Mouse (Mus musculus) myocyte (in vitro differentiated cells): ENCODE data around the gene Mbnl1. TPM values are rescaled to one million over a fixed set of nuclear protein-coding genes. Genes with fewer than 3 reads are reported as not detected.

Experiments used
- H3K27me3 ChIP-seq: one replicate; pipeline ENCODE4 v1.6.1; 2011; ENCODE audit not compliant: control insufficient read depth, insufficient read depth, insufficient read length
- H3K36me3 ChIP-seq: one replicate; pipeline ENCODE4 v1.6.1; 2011; ENCODE audit not compliant: control insufficient read depth, insufficient read depth
- H3K4me2 ChIP-seq: one replicate; pipeline ENCODE4 v1.6.1; 2011; ENCODE audit warnings: low read depth, control low read depth
- H3K4me3 ChIP-seq: one replicate; pipeline ENCODE4 v1.5.1; 2011; ENCODE audit warnings: mild to moderate bottlenecking, control low read depth, moderate library complexity
- H3K79me2 ChIP-seq: one replicate; pipeline ENCODE4 v1.6.1; 2011; ENCODE audit not compliant: control insufficient read depth, insufficient read depth
- H3ac ChIP-seq: one replicate; pipeline ENCODE4 v1.6.1; 2011; ENCODE audit not compliant: control insufficient read depth, insufficient read length
- CEBPB ChIP-seq: IDR thresholded peaks from 2 replicates; pipeline ENCODE4 v1.6.1; 2011; ENCODE audit warnings: mild to moderate bottlenecking, moderate library complexity; ENCODE audit not compliant: poor library complexity, insufficient read depth, severe bottlenecking
- E2F4 ChIP-seq: IDR thresholded peaks from one replicate; pipeline ENCODE4 v1.6.1; 2011; ENCODE audit warnings: mild to moderate bottlenecking, control low read depth, moderate library complexity; ENCODE audit not compliant: insufficient read depth
- MAX ChIP-seq: IDR thresholded peaks from one replicate; pipeline ENCODE4 v1.6.1; 2011; ENCODE audit warnings: low read depth, mild to moderate bottlenecking, control low read depth
- MYOD1 ChIP-seq, 3 experiments: IDR thresholded peaks; one replicate each; pipeline ENCODE4 v1.6.1; 2011; ENCODE audit warnings: control low read depth in 2 of 3, low read depth in 2 of 3, mild to moderate bottlenecking in 2 of 3, moderate library complexity in 1 of 3; ENCODE audit not compliant: insufficient read length in 2 of 3, control insufficient read depth in 1 of 3
- MYOG ChIP-seq, 3 experiments: IDR thresholded peaks; one replicate each; pipeline ENCODE4 v1.6.1; 2011; ENCODE audit warnings: control low read depth in 2 of 3, low read depth in 2 of 3, mild to moderate bottlenecking in 2 of 3; ENCODE audit not compliant: insufficient read length in 2 of 3, control insufficient read depth in 1 of 3, insufficient read depth in 1 of 3
- POLR2A ChIP-seq: IDR thresholded peaks from one replicate; pipeline ENCODE4 v1.6.1; 2011; ENCODE audit warnings: low read depth, mild to moderate bottlenecking, control low read depth, moderate library complexity; ENCODE audit not compliant: insufficient read length
- POLR2AphosphoS2 ChIP-seq: IDR thresholded peaks from one replicate; pipeline ENCODE4 v1.6.1; 2011; ENCODE audit warnings: low read depth, control low read depth; ENCODE audit not compliant: insufficient read length
- REST ChIP-seq: IDR thresholded peaks from one replicate; pipeline ENCODE4 v1.6.1; 2011; ENCODE audit warnings: mild to moderate bottlenecking, control low read depth, moderate library complexity; ENCODE audit not compliant: insufficient read depth, insufficient read length
- SRF ChIP-seq: IDR thresholded peaks from one replicate; pipeline ENCODE4 v1.6.1; 2011; ENCODE audit warnings: low read depth; ENCODE audit not compliant: control insufficient read depth, insufficient read length
- TCF12 ChIP-seq: IDR thresholded peaks from one replicate; pipeline ENCODE4 v1.6.1; 2011; ENCODE audit warnings: mild to moderate bottlenecking, control low read depth; ENCODE audit not compliant: poor library complexity, insufficient read depth, severe bottlenecking
- TCF3 ChIP-seq: IDR thresholded peaks from one replicate; pipeline ENCODE4 v1.6.1; 2011; ENCODE audit warnings: low read depth, control low read depth; ENCODE audit not compliant: insufficient read length
- USF1 ChIP-seq: IDR thresholded peaks from one replicate; pipeline ENCODE4 v1.6.1; 2011; ENCODE audit warnings: low read depth, mild to moderate bottlenecking, control low read depth, moderate library complexity
- polyA plus RNA-seq: library from polyadenylated mRNA; unstranded; fragments of >200 nt; fragmentation: generic; extraction: Trizol; gene quantifications from one replicate; pipeline ENCODE4 v1.2.1, GENCODE M21; 2012; ENCODE audit warnings: missing spikeins

Gene Mbnl1
- polyA plus RNA-seq, 1 experiment: 24.7 TPM

GRCm38 (mm10) chr3:60507979-60508378 is 35.3 kb downstream of the Mbnl1 start:
- Histone ChIP-seq H3K27me3 (no peaks in the 10 kb centered on the region), H3K4me3 (no peak overlapping the region), H3K4me2 (no peak overlapping the region), H3ac (no peak overlapping the region), H3K79me2 (peaks cover 100% of the 10 kb centered on the region), H3K36me3 (no peaks in the 10 kb centered on the region)
- TF ChIP-seq MAX (no peak), USF1 (no peak)

DNA sequence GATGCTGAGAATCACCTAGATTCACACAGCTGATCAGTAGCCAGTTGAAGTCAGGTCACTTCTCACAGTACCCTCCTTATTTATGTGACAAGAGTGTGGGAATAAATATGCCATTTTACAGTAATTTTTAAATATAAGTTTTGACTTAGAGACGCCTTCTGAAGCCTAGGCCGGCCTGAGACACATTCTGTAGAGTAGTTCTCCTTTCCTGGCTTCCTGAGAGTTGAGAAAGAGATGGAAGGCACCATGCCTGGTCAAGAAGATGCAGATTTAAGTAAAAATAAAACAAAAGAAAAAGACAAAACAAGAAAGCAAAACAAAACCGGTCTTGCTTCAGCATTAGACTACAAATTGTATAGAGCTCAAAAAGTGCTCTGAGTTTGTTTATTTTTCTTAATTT is 38.6 kb downstream of the Mbnl1 start:
- no peaks in the 10 kb centered on the region for H3K36me3 ChIP-seq
- H3K4me2 ChIP-seq: no peak overlapping the region
- no peaks in the 10 kb centered on the region for H3K27me3 ChIP-seq
- H3ac ChIP-seq: no peak overlapping the region
- TF ChIP-seq SRF: no peak
- no peak overlapping the region for H3K4me3 ChIP-seq
- H3K79me2 ChIP-seq: peaks cover 100% of the 10 kb centered on the region

DNA sequence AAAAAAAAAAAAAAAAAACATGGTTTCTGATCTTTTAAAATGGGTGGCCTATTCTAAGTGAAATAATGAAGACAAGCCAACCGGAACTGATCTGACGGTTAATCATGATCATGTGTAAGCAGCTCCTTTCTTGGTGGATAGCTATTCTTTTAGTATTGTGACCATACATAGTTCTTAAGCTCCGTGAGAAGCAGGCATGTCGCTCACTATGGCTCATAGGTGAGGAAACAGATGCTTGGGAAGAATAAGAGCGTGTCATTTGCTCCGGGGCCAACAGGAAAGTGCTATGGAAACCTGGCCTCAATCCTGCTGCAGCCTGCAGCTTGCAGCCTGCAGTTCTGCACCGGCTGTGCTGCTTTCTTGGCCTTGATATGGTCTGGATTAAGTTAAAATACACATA is 40.7 kb downstream of the Mbnl1 start:
- no peaks in the 10 kb centered on the region for H3K36me3 ChIP-seq
- TF ChIP-seq MYOG (IDR thresholded peaks at IDR 0.05; ENCODE audit: control insufficient read depth in 1 of 3, insufficient read depth in 1 of 3, insufficient read length in 2 of 3, low read depth in 2 of 3) (no peak), POLR2AphosphoS2 (no peak), MAX (no peak)
- H3K4me2 ChIP-seq: peak overlapping the region; percentile 7
- no peaks in the 10 kb centered on the region for H3K27me3 ChIP-seq
- H3K79me2 ChIP-seq: peaks cover 100% of the 10 kb centered on the region
- H3ac ChIP-seq: no peak overlapping the region
- no peak overlapping the region for H3K4me3 ChIP-seq

DNA sequence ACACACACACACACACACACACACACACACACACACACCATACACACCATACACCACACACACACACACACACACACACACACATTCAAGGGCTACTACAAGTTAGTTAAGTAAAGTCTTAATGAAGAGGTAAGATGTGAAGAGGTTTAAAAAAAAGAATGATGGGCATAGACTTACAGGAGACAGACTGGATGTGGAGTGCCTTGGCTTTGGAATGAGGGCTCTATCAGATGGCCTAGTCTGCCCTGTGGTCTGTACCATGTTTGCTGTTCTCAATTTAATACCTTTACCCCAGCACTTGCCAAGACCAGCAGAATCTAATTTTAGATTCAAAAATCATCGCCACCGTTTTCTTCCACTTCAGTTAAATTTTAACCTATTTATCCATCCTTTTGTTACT is 41.1 kb downstream of the Mbnl1 start:
- TF ChIP-seq MAX (no peak), MYOG (IDR thresholded peaks at IDR 0.05; ENCODE audit: control insufficient read depth in 1 of 3, insufficient read depth in 1 of 3, insufficient read length in 2 of 3, low read depth in 2 of 3) (no peak), TCF12 (no peak), REST (no peak), POLR2A (no peak), TCF3 (no peak), USF1 (no peak), MYOD1 (IDR thresholded peaks at IDR 0.05; ENCODE audit: control insufficient read depth in 1 of 3, insufficient read length in 2 of 3, low read depth in 2 of 3) (no peak), CEBPB (no peak), SRF (no peak), E2F4 (no peak), POLR2AphosphoS2 (no peak)
- no peaks in the 10 kb centered on the region for H3K36me3 ChIP-seq
- peaks cover 100% of the 10 kb centered on the region for H3K79me2 ChIP-seq
- H3K4me2 ChIP-seq: peak overlapping the region; percentile 7
- H3K27me3 ChIP-seq: no peaks in the 10 kb centered on the region
- no peak overlapping the region for H3K4me3 ChIP-seq
- H3ac ChIP-seq: no peak overlapping the region

- peaks cover 100% of the 10 kb centered on the region for H3K79me2 ChIP-seq
- H3K27me3 ChIP-seq: no peaks in the 10 kb centered on the region
- no peak overlapping the region for H3K4me3 ChIP-seq
- H3K4me2 ChIP-seq: no peak overlapping the region
- no peaks in the 10 kb centered on the region for H3K36me3 ChIP-seq
- no peak for TF ChIP-seq TCF3
- TF ChIP-seq REST: no peak
- TF ChIP-seq MAX: no peak
- TF ChIP-seq POLR2AphosphoS2: no peak
- TF ChIP-seq E2F4: no peak
- TF ChIP-seq MYOG (IDR thresholded peaks at IDR 0.05; ENCODE audit: control insufficient read depth in 1 of 3, insufficient read depth in 1 of 3, insufficient read length in 2 of 3, low read depth in 2 of 3): no peak
- TF ChIP-seq CEBPB: no peak
- TF ChIP-seq SRF: no peak
- no peak for TF ChIP-seq POLR2A
- no peak for TF ChIP-seq USF1
- TF ChIP-seq MYOD1 (IDR thresholded peaks at IDR 0.05; ENCODE audit: control insufficient read depth in 1 of 3, insufficient read length in 2 of 3, low read depth in 2 of 3): no peak
- TF ChIP-seq TCF12: no peak
- H3ac ChIP-seq: no peak overlapping the region
Observed at GRCm38 (mm10) chr3:60515430-60515829, 42.8 kb downstream of the Mbnl1 start.
